Mouse (Mus musculus) intestine, postnatal 0 days (tissue): ENCODE measurements at regions not wholly inside any gene's neighbourhood (a gene's known extent, or its start where the extent isn't known, plus 50 kb on each side); places are given as distances from the start of the nearest gene placed in this dataset.

Experiments used
- ATAC-seq: fragments of 200-750 bp; cut with Nextera tagmentation; 2 replicates; pipeline ENCODE4 v1.8.0; 2017; ENCODE audit warnings: mild to moderate bottlenecking, moderate TSS enrichment, moderate library complexity
- H3K27ac ChIP-seq: fragments of 300-500 bp; sonication (generic); 2 replicates; pipeline ENCODE4 v1.5.1; 2014; ENCODE audit warnings: mild to moderate bottlenecking, low read depth, low read length, moderate library complexity
- H3K27me3 ChIP-seq: fragments of 300-500 bp; sonication (generic); replicated peaks from 2 replicates; pipeline ENCODE4 v1.6.1; 2014; ENCODE audit warnings: low read length, mixed read lengths; ENCODE audit not compliant: control insufficient read depth, insufficient read depth
- H3K36me3 ChIP-seq: fragments of 300-500 bp; sonication (generic); 2 replicates; pipeline ENCODE4 v1.6.1; 2014; ENCODE audit warnings: mild to moderate bottlenecking, moderate library complexity; ENCODE audit not compliant: control insufficient read depth, insufficient read depth
- H3K4me1 ChIP-seq: fragments of 300-500 bp; sonication (generic); replicated peaks from 2 replicates; pipeline ENCODE4 v1.6.1; 2014; ENCODE audit warnings: antibody characterized with exemption, low read length, mixed read lengths; ENCODE audit not compliant: control insufficient read depth, insufficient read depth
- H3K4me2 ChIP-seq: fragments of 300-500 bp; sonication (generic); replicated peaks from 2 replicates; pipeline ENCODE4 v1.6.1; 2014; ENCODE audit warnings: low read depth, mild to moderate bottlenecking, moderate library complexity
- H3K4me3 ChIP-seq: fragments of 300-500 bp; sonication (generic); 2 replicates; pipeline ENCODE4 v1.5.1; 2014; ENCODE audit warnings: low read depth, low read length
- H3K9ac ChIP-seq: fragments of 300-500 bp; sonication (generic); 2 replicates; pipeline ENCODE4 v1.6.1; 2014; ENCODE audit warnings: mild to moderate bottlenecking, low read depth, low read length
- H3K9me3 ChIP-seq: fragments of 300-500 bp; sonication (generic); 2 replicates; pipeline ENCODE4 v1.6.1; 2016; ENCODE audit warnings: mixed run types; ENCODE audit not compliant: control insufficient read depth
- CTCF ChIP-seq: sonication (generic); IDR thresholded peaks from 2 replicates; pipeline ENCODE4 v1.5.1; 2016; ENCODE audit warnings: low read depth, mild to moderate bottlenecking, control low read depth, antibody characterized with exemption, moderate library complexity
- WGBS: fragments of 180-500 bp; shearing (Covaris S2); extraction: QIAGEN DNeasy Blood & Tissue Kit; methylation state at CpG from one replicate; pipeline ENCODE4 v1.1.7; 2014; 5-methylcytosine and 5-hydroxymethylcytosine counted together

- Histone ChIP-seq H3K9me3 (no peaks in the 10 kb centered on the region), H3K4me3 (0 out of 2 replicates have a peak overlapping the region, but pooled peaks have one; percentile 5), H3K27ac (peak overlapping the region; percentile 2; the same call in 1 of the 2 replicates)
Observed at GRCm38 (mm10) chr12:69447962-69448767, 75.9 kb upstream of the Gm9887 start.

GRCm38 (mm10) chr12:69447322-69447827 lies 75.1 kb upstream of the Gm9887 start:
- H3K27me3 ChIP-seq, result no peaks in the 10 kb centered on the region
- H3K27ac ChIP-seq, result peak overlapping the region; percentile 36; the same call in 1 of the 2 replicates
- H3K4me1 ChIP-seq, result peaks cover 20% of the 10 kb centered on the region
- WGBS, result 39% methylated on average over 9 of the region's 9 CpGs
- no peak for ATAC-seq
- peak overlapping the region; percentile 51 for H3K4me2 ChIP-seq
- no peaks in the 10 kb centered on the region for H3K9me3 ChIP-seq
- H3K9ac ChIP-seq, result no peak overlapping the region
- H3K4me3 ChIP-seq, result peak overlapping the region; percentile 7; the same call in 1 of the 2 replicates
- H3K36me3 ChIP-seq, result no peaks in the 10 kb centered on the region
- no peak for TF ChIP-seq CTCF

More at GRCm38 (mm10) chr12:69447962-69448767, 75.9 kb upstream of the Gm9887 start:
- no peak for TF ChIP-seq CTCF
- ATAC-seq, result no peak
- H3K4me2 ChIP-seq, result peak overlapping the region; percentile 51
- no peaks in the 10 kb centered on the region for H3K27me3 ChIP-seq
- peak overlapping the region; percentile 28; the same call in 1 of the 2 replicates for H3K9ac ChIP-seq
- H3K4me1 ChIP-seq, result peaks cover 20% of the 10 kb centered on the region
- 20% methylated on average over 14 of the region's 14 CpGs for WGBS
- no peaks in the 10 kb centered on the region for H3K36me3 ChIP-seq

GRCm38 (mm10) chr12:69446468-69447321 lies 74.4 kb upstream of the Gm9887 start:
- H3K27me3 ChIP-seq, result no peaks in the 10 kb centered on the region
- peak overlapping the region; percentile 36; the same call in 1 of the 2 replicates for H3K27ac ChIP-seq
- TF ChIP-seq CTCF, result no peak
- no peaks in the 10 kb centered on the region for H3K36me3 ChIP-seq
- no peaks in the 10 kb centered on the region for H3K9me3 ChIP-seq
- no peak overlapping the region; the same call in 1 of the 2 replicates for H3K9ac ChIP-seq
- H3K4me3 ChIP-seq, result peak overlapping the region; percentile 24; the same call in 1 of the 2 replicates
- H3K4me2 ChIP-seq, result peak overlapping the region; percentile 51
- ATAC-seq, result peak; percentile 67
- WGBS, result 8% methylated on average over 17 of the region's 17 CpGs
- H3K4me1 ChIP-seq, result peaks cover 20% of the 10 kb centered on the region

GRCm38 (mm10) chr12:69446085-69446467 lies 73.8 kb upstream of the Gm9887 start:
- Histone ChIP-seq H3K27ac (no peak overlapping the region; the same call in 1 of the 2 replicates), H3K4me2 (peak overlapping the region; percentile 51), H3K27me3 (no peaks in the 10 kb centered on the region), H3K4me3 (no peak overlapping the region), H3K9ac (no peak overlapping the region), H3K36me3 (no peaks in the 10 kb centered on the region), H3K9me3 (no peaks in the 10 kb centered on the region), H3K4me1 (peaks cover 19% of the 10 kb centered on the region)
- no peak for TF ChIP-seq CTCF
- 43% methylated on average over 10 of the region's 10 CpGs for WGBS
- ATAC-seq, result no peak

- 13% methylated on average over 6 of the region's 6 CpGs for WGBS
- Histone ChIP-seq H3K27me3 (no peaks in the 10 kb centered on the region), H3K4me1 (peaks cover 8% of the 10 kb centered on the region; the same call in 1 of the 2 replicates), H3K27ac (peak overlapping the region; percentile 16; the same call in 1 of the 2 replicates), H3K9ac (no peak overlapping the region), H3K36me3 (no peaks in the 10 kb centered on the region), H3K4me2 (peak overlapping the region; percentile 51), H3K4me3 (no peak overlapping the region), H3K9me3 (no peaks in the 10 kb centered on the region)
- peak; percentile 74 for ATAC-seq
- TF ChIP-seq CTCF, result no peak
Observed at GRCm38 (mm10) chr12:69442321-69442720, 70.1 kb upstream of the Gm9887 start.
